Comparison of ENCODE assay signal across 21 mouse cellular contexts in genomic region chr1:178797388-178797787, GRCm38 (mm10).
A peak's percentile ranks its signal among the peaks of the same experiment; 100 is the strongest.
DNase-seq lines count a peak whose midpoint lies in the region; ATAC-seq and TF ChIP-seq lines count a peak whose summit lies in the region.
"Had no signal": no experiment of that assay in that cellular context is flagged by ENCODE, and none has a peak within 500 bp of the region (broad histone marks: within the 10 kb centered on the region; RNA-seq: fewer than 3 reads in every experiment).

No protein-coding gene starts in this region.

- H3K27ac ChIP-seq in embryonic facial prominence, embryonic 12.5 days: 0 out of 2 replicates have a peak overlapping the region, but pooled peaks have one; percentile 46
- no peak overlapping the region; the same call in 1 of the 2 replicates for H3K27ac ChIP-seq in embryonic facial prominence, embryonic 10.5 days (replicated peaks)
- peak overlapping the region; percentile 51 for H3K27ac ChIP-seq in heart, embryonic 13.5 days (replicated peaks)
- H3K27ac ChIP-seq in heart, embryonic 11.5 days (ENCODE audit: low read depth, low read length): no peak overlapping the region
- H3K27ac ChIP-seq in hindbrain, embryonic 13.5 days: no peak overlapping the region
- no peak overlapping the region for H3K27ac ChIP-seq in hindbrain, postnatal 0 days
- H3K27ac ChIP-seq: forebrain, embryonic 13.5 days; hindbrain, embryonic 12.5 days; kidney, embryonic 15.5 days had no signal

- no peak overlapping the region for H3K4me3 ChIP-seq in embryonic facial prominence, embryonic 12.5 days
- no peak overlapping the region for H3K4me3 ChIP-seq in embryonic facial prominence, embryonic 10.5 days
- H3K4me3 ChIP-seq in heart, embryonic 13.5 days: no peak overlapping the region
- no peak overlapping the region for H3K4me3 ChIP-seq in heart, embryonic 11.5 days (ENCODE audit: low read depth, low read length)
- H3K4me3 ChIP-seq in hindbrain, embryonic 13.5 days: no peak overlapping the region
- no peak overlapping the region for H3K4me3 ChIP-seq in hindbrain, postnatal 0 days (ENCODE audit: low read length)
- H3K4me3 ChIP-seq: forebrain, embryonic 13.5 days; hindbrain, embryonic 12.5 days; kidney, embryonic 15.5 days had no signal

- WGBS in embryonic facial prominence, embryonic 12.5 days: 87% methylated on average over 2 of the region's 2 CpGs
- WGBS in embryonic facial prominence, embryonic 10.5 days: 85% methylated on average over 2 of the region's 2 CpGs
- 55% methylated on average over 2 of the region's 2 CpGs for WGBS in heart, embryonic 13.5 days
- WGBS in heart, embryonic 11.5 days (ENCODE audit: insufficient replicate concordance): 70% methylated on average over 2 of the region's 2 CpGs
- 90% methylated on average over 2 of the region's 2 CpGs for WGBS in hindbrain, embryonic 13.5 days
- WGBS in hindbrain, postnatal 0 days: 88% methylated on average over 2 of the region's 2 CpGs

- ATAC-seq in embryonic facial prominence, embryonic 12.5 days (ENCODE audit: insufficient number of reproducible peaks, insufficient read depth, low FRiP score, low TSS enrichment): no peak
- no peak for ATAC-seq in heart, embryonic 13.5 days (ENCODE audit: extremely low read depth, insufficient number of reproducible peaks, low FRiP score, low TSS enrichment)
- no peak for ATAC-seq in heart, embryonic 11.5 days (replicated peaks; ENCODE audit: insufficient number of reproducible peaks, low FRiP score, low TSS enrichment)
- 0 out of 2 replicates have a peak, but pooled peaks have one; percentile 39 for ATAC-seq in hindbrain, embryonic 13.5 days (ENCODE audit: low FRiP score)
- ATAC-seq in hindbrain, postnatal 0 days: no peak
- ATAC-seq in erythroblast, adult 5-6 weeks (replicated peaks; ENCODE audit: low FRiP score, poor library complexity, severe bottlenecking): 0 out of 2 replicates have a peak, but pooled peaks have one; percentile 42
- ATAC-seq: activated CD4-positive, CD25-positive, alpha-beta regulatory T cell, adult 4 months; forebrain, embryonic 13.5 days; forebrain, postnatal 0 days; intestine, embryonic 16.5 days; Patski had no signal

- no peaks in the 10 kb centered on the region for H3K36me3 ChIP-seq in embryonic facial prominence, embryonic 12.5 days
- no peaks in the 10 kb centered on the region; the same call in 1 of the 2 replicates for H3K36me3 ChIP-seq in embryonic facial prominence, embryonic 10.5 days (replicated peaks)
- H3K36me3 ChIP-seq in heart, embryonic 13.5 days: no peaks in the 10 kb centered on the region
- H3K36me3 ChIP-seq in heart, embryonic 11.5 days (ENCODE audit: control insufficient read depth, insufficient read depth, low read length): no peaks in the 10 kb centered on the region
- H3K36me3 ChIP-seq in hindbrain, embryonic 13.5 days: no peaks in the 10 kb centered on the region
- no peaks in the 10 kb centered on the region for H3K36me3 ChIP-seq in hindbrain, postnatal 0 days (ENCODE audit: insufficient read depth, low read length)
- H3K36me3 ChIP-seq: hindbrain, embryonic 12.5 days; kidney, embryonic 15.5 days had no signal

- H3K4me1 ChIP-seq in embryonic facial prominence, embryonic 12.5 days: peaks cover 36% of the 10 kb centered on the region
- peaks cover 52% of the 10 kb centered on the region for H3K4me1 ChIP-seq in embryonic facial prominence, embryonic 10.5 days
- peaks cover 59% of the 10 kb centered on the region for H3K4me1 ChIP-seq in heart, embryonic 13.5 days
- peaks cover 31% of the 10 kb centered on the region for H3K4me1 ChIP-seq in heart, embryonic 11.5 days (ENCODE audit: control insufficient read depth, insufficient read depth, low read length)
- H3K4me1 ChIP-seq in hindbrain, embryonic 13.5 days (replicated peaks): peaks cover 20% of the 10 kb centered on the region
- no peaks in the 10 kb centered on the region; the same call in 1 of the 2 replicates for H3K4me1 ChIP-seq in hindbrain, postnatal 0 days (ENCODE audit: insufficient read depth, low read length)

- no peaks in the 10 kb centered on the region for H3K9me3 ChIP-seq in embryonic facial prominence, embryonic 12.5 days
- H3K9me3 ChIP-seq in embryonic facial prominence, embryonic 10.5 days: no peaks in the 10 kb centered on the region
- no peaks in the 10 kb centered on the region for H3K9me3 ChIP-seq in heart, embryonic 13.5 days
- no peaks in the 10 kb centered on the region for H3K9me3 ChIP-seq in heart, embryonic 11.5 days (replicated peaks; ENCODE audit: control insufficient read depth, low read length)
- H3K9me3 ChIP-seq in hindbrain, embryonic 13.5 days: no peaks in the 10 kb centered on the region
- H3K9me3 ChIP-seq in hindbrain, postnatal 0 days (ENCODE audit: low read length): no peaks in the 10 kb centered on the region
- H3K9me3 ChIP-seq: forebrain, embryonic 13.5 days; hindbrain, embryonic 12.5 days; kidney, embryonic 15.5 days had no signal

- H3K4me2 ChIP-seq in embryonic facial prominence, embryonic 12.5 days (replicated peaks): no peak overlapping the region
- peak overlapping the region; percentile 71; the same call in 1 of the 2 replicates for H3K4me2 ChIP-seq in heart, embryonic 13.5 days
- no peak overlapping the region for H3K4me2 ChIP-seq in heart, embryonic 11.5 days
- no peak overlapping the region for H3K4me2 ChIP-seq in hindbrain, embryonic 13.5 days
- no peak overlapping the region for H3K4me2 ChIP-seq in hindbrain, postnatal 0 days (ENCODE audit: low read depth, low read length)
- H3K4me2 ChIP-seq: forebrain, embryonic 13.5 days; kidney, embryonic 15.5 days had no signal

- no peak for TF ChIP-seq CTCF in hindbrain, postnatal 0 days (IDR thresholded peaks at IDR 0.05; ENCODE audit: low read depth)

- H3K9ac ChIP-seq in embryonic facial prominence, embryonic 12.5 days: no peak overlapping the region
- 0 out of 2 replicates have a peak overlapping the region, but pooled peaks have one; percentile 50 for H3K9ac ChIP-seq in heart, embryonic 13.5 days
- H3K9ac ChIP-seq in heart, embryonic 11.5 days (ENCODE audit: low read depth, low read length): no peak overlapping the region
- H3K9ac ChIP-seq in hindbrain, embryonic 13.5 days: no peak overlapping the region
- H3K9ac ChIP-seq in hindbrain, postnatal 0 days (replicated peaks; ENCODE audit: low read length): no peak overlapping the region
- H3K9ac ChIP-seq: forebrain, embryonic 13.5 days; forebrain, postnatal 0 days; hindbrain, embryonic 12.5 days; kidney, embryonic 15.5 days had no signal

- H3K27me3 ChIP-seq in embryonic facial prominence, embryonic 12.5 days: no peaks in the 10 kb centered on the region
- H3K27me3 ChIP-seq in embryonic facial prominence, embryonic 10.5 days (replicated peaks; ENCODE audit: low read depth, poor library complexity, severe bottlenecking): no peaks in the 10 kb centered on the region
- no peaks in the 10 kb centered on the region for H3K27me3 ChIP-seq in heart, embryonic 13.5 days (replicated peaks)
- no peaks in the 10 kb centered on the region for H3K27me3 ChIP-seq in heart, embryonic 11.5 days (ENCODE audit: control insufficient read depth, insufficient read depth, low read length)
- H3K27me3 ChIP-seq in hindbrain, embryonic 13.5 days: no peaks in the 10 kb centered on the region
- H3K27me3 ChIP-seq in hindbrain, postnatal 0 days (ENCODE audit: insufficient read depth, low read length): no peaks in the 10 kb centered on the region
- H3K27me3 ChIP-seq: forebrain, embryonic 13.5 days; hindbrain, embryonic 12.5 days; kidney, embryonic 15.5 days had no signal

- DNase-seq in embryonic facial prominence, embryonic 10.5 days (ENCODE audit: low spot score): no peak
- DNase-seq in hindbrain, postnatal 0 days (ENCODE audit: low spot score): no peak
- DNase-seq in Muller cell, postnatal 12 days (ENCODE audit: inconsistent ontology term): no peak
- DNase-seq: adrenal gland, postnatal 14 days; cerebellum, adult 11-12 months; cerebellum, postnatal 10 days; forebrain, postnatal 0 days; gastrocnemius, postnatal 14 days; heart, postnatal 10 days; kidney, adult 2 months had no signal

Comparison
In these comparisons a context has a peak if more than half of its experiments do, and no peak if none do; other contexts are left out.
1. ATAC-seq: peak in hindbrain, embryonic 13.5 days (single experiment) and erythroblast, adult 5-6 weeks (single experiment); none in embryonic facial prominence, embryonic 12.5 days (single experiment), heart, embryonic 13.5 days (single experiment), heart, embryonic 11.5 days (single experiment) and hindbrain, postnatal 0 days (single experiment).
2. H3K27ac ChIP-seq: peak in embryonic facial prominence, embryonic 12.5 days (single experiment) and heart, embryonic 13.5 days (single experiment); none in embryonic facial prominence, embryonic 10.5 days (single experiment), heart, embryonic 11.5 days (single experiment), hindbrain, embryonic 13.5 days (single experiment) and hindbrain, postnatal 0 days (single experiment).